Mouse (Mus musculus): ENCODE data around the gene Afg1l.

Gene Afg1l

DNA sequence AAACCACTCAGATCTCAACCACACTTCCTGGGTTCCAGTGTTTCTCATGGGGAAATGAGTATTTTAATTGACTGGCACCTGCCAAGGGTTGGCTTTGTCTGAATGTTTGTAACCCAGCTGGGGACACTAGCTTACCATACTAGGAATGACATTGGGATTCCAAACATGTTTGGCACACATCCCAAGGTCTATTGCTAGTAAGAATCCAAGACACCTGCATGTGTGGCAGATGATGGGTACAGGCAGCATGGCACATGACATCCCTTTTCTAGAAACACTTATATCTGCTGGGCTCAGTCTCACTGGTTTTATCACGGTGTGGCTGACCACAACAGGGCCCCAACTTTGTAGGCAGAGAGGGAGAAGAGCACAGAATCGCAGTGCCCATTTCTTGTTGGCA is 184.0 kb downstream of the Afg1l start:
- DNase-seq: no peak

GRCm38 (mm10) chr10:42293877-42294276 is 184.5 kb downstream of the Afg1l start:
- peak; percentile 19 for DNase-seq

- DNase-seq: peak; percentile 68
Observed at GRCm38 (mm10) chr10:42291360-42291759, 187.0 kb downstream of the Afg1l start.

DNA sequence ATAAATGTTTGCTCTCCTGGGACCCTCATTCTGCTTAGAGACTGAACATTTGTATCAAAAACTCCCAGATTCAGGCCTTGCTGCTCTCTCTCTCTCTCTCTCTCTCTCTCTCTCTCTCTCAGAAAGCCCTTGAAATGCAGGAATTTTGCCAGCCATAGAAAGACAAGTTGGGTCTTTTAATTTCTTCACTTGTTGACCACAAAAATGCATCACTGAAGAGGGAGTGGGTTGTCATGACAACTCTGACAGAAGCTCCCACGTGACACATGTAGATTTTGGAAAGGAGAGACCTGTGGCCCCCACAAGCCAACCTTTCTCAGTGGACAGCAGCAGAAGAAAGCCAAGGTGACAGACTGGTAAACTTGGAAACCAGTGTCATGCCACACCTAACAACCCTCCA is 190.7 kb downstream of the Afg1l start:
- no peak for DNase-seq

DNA sequence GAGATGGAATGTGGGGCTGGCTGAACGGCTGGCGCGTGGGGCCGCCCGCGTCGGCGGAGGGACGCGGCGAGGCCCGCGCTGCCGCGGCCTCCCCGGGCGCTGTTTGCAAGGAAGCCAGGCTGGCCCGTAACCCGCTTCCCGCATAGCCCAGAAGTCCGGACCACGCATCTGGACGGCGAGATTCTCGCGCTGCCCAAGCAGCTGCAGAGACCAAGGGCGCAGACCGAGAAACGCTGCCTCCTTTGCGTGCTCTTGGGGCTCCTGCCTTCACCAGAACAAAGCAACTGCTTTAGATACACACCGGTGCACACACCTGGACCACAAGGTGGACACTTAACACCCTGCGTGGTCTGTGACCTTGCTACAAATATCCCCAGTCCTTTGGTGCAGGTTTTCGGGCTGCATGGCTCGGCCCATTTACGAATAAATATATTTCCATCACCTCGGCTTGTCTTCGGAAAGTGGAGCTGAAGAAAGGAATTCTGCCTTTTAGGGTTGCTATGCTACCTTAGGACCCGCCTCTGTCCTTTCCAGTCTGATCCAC is 200.0 kb downstream of the Afg1l start:
- no peak for DNase-seq

GRCm38 (mm10) chr10:42277476-42278306 is 200.7 kb downstream of the Afg1l start:
- peak; percentile 99 for DNase-seq

DNA sequence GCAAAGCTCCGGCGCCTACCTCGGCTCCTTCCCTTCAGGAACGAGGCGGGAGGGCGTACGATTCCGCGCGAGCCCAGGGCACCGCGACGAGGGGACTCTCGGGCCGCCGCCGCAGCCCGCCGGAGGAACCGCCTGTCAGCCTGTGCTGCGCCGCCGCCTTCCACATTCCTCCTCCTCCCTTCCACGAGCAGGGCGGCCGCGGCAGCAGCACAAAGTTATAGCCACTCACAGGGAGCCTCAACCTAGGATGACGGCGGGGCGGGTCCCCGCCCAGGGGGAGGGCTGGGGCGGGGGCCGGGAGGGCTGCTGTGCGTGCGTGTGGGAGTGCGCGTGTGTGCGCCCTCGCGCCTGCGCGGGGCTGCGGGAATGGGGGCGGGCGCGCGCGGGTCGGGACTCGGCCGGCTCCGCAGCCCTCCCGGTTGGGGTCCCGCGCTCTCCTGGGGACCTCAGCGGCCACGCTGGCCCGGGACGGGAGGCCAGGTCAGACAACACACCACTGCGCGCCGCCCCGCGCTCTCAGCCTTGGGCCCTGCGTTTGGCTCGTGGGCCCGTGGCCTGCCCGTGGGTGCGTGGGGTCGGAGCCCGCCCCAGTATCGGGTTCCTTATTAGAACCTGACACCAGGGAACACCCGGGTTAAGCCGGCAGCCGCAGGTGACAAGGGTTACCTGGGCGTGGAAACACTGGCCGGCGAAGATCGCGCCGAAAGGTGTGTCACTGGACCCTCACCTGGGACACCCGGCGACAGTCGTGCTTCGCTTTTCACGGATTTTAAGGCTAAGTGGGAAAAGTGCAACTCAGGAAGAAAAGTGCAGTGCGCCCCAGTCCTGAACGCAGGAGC is 201.6 kb downstream of the Afg1l start, which contains the start of gene Foxo3:
Gene Foxo3 (minus strand): TSS at position 249 of the 839 bp plus-strand sequence.
- DNase-seq: peak; percentile 91

GRCm38 (mm10) chr10:42275871-42276501 is 202.4 kb downstream of the Afg1l start:
- peak; percentile 75 for DNase-seq

DNA sequence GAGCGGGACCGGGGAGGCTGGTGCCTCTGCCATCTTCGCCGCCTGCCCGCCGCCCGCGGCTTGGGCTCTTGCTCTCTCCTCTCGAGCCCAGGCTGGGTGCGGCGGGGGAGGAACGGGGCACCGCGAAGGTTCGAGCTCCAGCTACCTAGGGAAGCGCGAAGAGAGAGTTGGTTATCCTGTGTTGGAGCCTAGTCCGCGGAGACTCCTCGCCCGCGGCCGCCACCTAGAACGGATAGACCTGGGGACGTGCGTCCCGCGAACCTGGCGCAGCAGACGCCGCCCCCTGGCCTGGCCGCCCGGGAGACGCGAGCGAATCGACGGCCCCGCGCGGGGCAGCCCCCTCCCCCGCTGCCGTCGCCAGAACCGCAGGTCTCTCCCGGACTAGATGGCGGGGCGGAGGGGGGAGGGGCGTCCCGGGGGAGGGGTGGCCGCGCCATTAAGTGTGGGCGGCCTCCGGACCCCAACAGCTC is 202.9 kb downstream of the Afg1l start:
- DNase-seq: peak; percentile 62

- DNase-seq: peak; percentile 36
Observed at GRCm38 (mm10) chr10:42274712-42275400, 203.5 kb downstream of the Afg1l start.

DNA sequence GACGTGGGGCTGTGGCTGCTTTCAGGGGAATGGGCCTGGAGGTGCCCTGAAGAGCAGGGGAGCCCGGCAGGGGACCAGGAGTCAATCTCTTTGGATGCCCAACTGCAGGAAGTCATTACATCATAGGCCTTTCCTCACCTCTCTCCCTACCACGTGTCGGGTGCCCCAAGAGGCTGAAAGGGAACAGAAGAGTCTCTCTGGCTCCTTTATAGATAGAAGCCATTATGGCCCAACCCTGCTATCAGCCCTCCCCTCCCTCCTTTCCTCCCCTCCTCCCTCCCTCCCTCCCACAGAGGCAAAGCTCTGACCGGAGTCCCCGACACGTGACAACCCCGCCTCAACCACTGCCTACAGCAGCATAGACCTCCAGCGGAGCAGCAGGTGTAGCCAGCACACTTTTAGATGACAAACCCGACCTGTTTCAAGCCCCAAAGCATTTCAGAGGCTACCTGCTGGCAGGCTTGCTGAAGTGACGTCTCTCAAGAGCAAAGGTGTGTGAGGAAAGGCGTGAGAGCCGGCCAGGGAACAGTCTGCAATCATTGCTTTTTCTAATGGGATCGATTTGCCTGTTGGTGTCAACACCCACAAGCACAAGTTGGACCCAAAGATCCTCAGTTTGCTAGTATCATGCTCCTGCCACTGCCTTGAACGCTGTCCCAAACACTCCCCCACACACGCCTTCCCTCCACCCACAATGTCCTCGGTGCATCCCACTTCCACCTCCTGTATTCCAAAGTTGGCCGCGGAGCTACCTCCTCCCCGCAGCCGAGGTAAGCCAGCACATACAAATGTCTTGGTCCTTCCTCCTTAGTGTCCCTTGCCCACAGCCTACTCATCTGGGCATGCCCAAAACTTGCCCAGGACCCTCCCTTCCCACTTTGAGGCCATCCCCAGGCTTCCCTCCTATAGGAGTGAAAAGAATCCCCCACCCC is 204.3 kb downstream of the Afg1l start:
- DNase-seq: peak; percentile 56

- DNase-seq: no peak
Observed at GRCm38 (mm10) chr10:42273403-42273759, 205.0 kb downstream of the Afg1l start.

- DNase-seq: no peak
Observed at GRCm38 (mm10) chr10:42271454-42272230, 206.7 kb downstream of the Afg1l start.

DNA sequence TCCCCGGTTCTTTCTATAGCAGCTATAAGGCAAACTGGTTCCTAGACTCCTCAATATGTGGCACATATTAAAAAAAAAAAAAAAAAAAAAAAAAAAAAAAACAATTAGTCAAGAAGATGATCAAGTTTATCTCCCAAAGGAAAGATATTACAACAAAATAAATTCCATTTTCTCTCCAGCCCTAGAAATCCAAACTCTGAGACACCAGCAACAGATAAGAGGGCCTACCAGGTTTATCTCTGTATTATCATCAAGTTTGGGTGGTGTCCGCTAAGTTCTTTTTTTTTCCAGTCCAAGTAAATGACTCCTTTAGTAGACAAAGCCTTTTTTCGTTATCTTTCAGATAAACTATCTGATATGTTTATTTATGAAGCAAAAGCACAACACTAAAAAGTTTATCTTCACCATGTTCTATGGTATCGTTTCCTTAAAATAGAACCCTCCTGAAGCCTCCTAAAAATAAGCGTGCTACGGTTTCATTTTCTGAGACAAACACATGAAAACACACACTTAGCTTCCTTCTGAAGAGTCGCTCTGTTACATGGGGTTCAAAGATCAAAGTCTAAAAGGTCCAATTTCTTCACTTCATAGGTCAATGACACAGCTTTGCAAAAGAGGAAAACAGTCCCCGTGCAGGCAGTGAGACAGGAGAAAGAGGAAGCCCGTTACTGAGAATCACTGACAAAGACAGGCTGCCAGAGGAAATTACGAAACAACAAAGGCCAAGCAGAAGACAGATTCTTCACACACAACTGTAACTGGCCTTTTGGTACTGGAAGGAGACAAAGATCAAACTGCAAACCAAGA is 207.9 kb downstream of the Afg1l start:
- DNase-seq: peak; percentile 71

DNA sequence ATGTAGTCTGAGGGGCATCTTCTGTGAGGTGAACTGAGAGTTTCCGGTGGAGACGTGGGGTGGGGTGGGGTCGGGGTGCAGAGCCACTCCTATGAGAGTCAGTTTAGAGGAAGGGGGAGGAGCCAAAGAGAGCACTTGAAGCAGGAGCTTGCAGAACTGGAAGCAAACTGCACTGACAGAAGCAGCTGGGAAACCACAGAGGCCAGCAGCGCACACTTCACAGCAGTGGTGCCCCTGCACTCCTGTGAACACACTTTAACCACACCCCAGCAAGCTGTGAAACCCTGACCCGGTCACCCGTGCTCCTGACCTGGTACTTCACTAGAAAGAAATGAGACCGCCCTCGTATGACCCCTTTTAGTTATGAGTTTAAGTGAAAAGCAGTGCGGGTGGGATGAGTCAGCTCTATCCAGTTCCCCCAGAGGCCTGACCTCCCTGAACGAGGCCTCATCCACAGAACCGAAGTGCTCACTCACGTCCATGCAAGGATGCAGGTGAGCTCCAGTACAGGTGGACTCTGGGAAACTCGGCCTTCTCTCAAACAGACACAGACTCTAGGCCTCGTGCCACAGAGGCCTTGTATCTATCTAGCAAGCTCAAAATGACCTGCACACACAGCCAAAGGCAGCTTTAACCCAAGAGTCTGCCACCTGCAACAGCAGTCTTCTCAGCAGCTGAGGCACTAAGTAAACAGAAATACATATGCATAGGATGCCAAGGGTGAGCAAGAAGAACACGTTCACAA is 208.9 kb downstream of the Afg1l start:
- peak; percentile 72 for DNase-seq

DNA sequence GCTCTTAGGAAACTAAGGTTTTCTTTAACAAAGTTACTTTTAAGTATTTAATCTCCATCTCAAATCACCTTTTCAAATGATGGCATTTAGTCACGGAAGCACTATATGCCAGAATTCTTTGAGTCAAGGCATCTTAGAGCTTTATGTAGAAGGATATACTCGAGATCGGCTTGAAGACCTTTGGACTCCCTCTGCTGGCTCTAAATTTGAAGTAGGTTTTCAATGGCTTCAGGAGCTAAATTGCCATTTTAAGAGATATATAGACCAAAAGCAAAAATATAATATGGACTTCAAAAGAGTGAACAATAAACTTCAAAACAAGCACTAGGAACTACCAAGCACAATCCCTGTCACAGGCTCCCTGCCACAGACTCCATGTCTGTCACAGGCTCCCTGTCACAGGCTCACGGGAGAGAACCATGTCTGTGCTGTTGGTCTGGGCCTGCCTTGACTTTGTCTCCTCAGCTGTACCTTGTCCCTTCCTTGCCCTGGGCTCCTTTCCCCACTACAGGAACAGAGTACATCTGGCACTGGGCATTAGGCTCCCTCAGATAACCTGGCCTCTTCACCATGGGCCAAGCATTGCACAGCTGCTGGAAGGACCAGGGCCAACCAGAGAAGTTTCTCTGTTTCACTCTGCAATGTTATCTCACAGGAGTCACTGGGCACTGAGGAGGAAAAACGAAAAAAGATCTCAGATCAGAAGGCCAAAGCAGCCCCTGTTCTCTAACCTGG is 210.4 kb downstream of the Afg1l start:
- DNase-seq: no peak

- no peak for DNase-seq
Observed at GRCm38 (mm10) chr10:42265021-42265689, 213.2 kb downstream of the Afg1l start.
